Mouse (Mus musculus): Measurements from ENCODE around the gene Rap1b. TPM values are rescaled to one million over a fixed set of nuclear protein-coding genes. Genes with fewer than 3 reads are reported as not detected.

Rap1b gene
- polyA plus RNA-seq, 1 experiment from 2014 or later, result 174 TPM

DNA sequence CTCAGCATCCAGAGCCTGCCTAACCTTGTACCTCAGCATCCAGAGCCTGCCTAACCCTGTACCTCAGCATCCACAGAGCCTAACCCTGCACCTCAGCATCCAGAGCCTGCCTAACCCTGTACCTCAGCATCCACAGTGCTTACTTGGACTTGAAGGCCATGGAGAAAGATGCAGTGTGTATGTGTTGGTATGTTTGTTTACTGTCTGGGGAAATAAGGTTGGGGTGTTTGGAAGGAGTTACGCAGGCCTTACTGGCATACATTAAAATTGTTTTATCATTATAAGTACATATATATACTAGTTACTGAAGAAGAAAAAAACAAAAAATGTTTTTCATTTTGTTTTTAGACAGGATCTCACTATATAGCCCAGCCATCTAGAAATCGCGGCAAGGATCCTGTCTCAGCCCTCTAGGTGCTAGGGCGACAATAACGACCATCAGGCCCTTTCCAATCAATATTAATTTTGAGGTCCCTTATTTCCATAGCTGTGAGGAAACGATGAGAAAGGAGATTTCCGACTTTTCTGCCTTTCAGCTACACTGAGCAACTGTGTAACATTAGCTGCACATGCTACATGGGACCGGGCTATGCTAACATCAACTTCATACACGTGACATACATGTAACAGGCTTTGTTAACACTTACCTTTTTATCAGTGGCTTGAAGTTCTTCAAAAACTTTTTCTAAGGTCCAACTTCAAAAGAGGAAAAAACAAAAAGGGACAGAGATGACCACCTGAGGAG is 76.1 kb downstream of the Rap1b start:
- Histone ChIP-seq H3K4me1 (replicated peaks; ENCODE audit: insufficient read depth, low read length) (no peaks in the 10 kb centered on the region), H3K4me2 (ENCODE audit: low read length) (no peak overlapping the region), H3K27me3 (ENCODE audit: insufficient read depth, low read length) (no peaks in the 10 kb centered on the region), H3K4me3 (replicated peaks; ENCODE audit: low read depth, low read length) (no peak overlapping the region), H3K36me3 (ENCODE audit: insufficient read depth, low read length) (peaks cover 62% of the 10 kb centered on the region), H3K9ac (ENCODE audit: low read depth, low read length) (no peak overlapping the region), H3K9me3 (replicated peaks; ENCODE audit: low read length) (no peaks in the 10 kb centered on the region), H3K27ac (no peak overlapping the region)
- ATAC-seq (replicated peaks; ENCODE audit: low FRiP score, low read depth) (no peak), DNase-seq (ENCODE audit: low spot score) (no peak)
- no peak for TF ChIP-seq CTCF (IDR thresholded peaks at IDR 0.05; ENCODE audit: low read depth)
- 92% methylated on average over 9 of the region's 9 CpGs for WGBS

DNA sequence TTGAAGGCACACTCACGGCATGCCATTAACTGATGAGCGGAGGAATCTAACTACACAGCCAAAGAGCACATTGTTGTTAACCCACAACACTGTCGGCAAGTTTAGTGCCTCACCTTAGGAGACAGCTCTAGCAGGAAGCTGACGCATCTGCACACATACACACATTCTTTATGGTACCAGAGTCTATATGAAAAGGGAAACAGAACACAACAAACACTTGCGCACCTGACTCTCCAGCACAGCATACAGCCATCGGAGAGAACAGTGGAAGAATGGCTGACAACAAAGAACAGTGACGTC is 77.7 kb downstream of the Rap1b start:
- H3K4me1 ChIP-seq (replicated peaks; ENCODE audit: insufficient read depth, low read length), result no peaks in the 10 kb centered on the region
- ATAC-seq (replicated peaks; ENCODE audit: low FRiP score, low read depth) (no peak), DNase-seq (ENCODE audit: low spot score) (no peak)
- no peaks in the 10 kb centered on the region for H3K9me3 ChIP-seq (replicated peaks; ENCODE audit: low read length)
- H3K27me3 ChIP-seq (ENCODE audit: insufficient read depth, low read length), result no peaks in the 10 kb centered on the region
- no peak overlapping the region for H3K4me2 ChIP-seq (ENCODE audit: low read length)
- 85% methylated on average over 7 of the region's 7 CpGs for WGBS
- H3K9ac ChIP-seq (ENCODE audit: low read depth, low read length), result no peak overlapping the region
- no peak for TF ChIP-seq CTCF (IDR thresholded peaks at IDR 0.05; ENCODE audit: low read depth)
- peaks cover 65% of the 10 kb centered on the region for H3K36me3 ChIP-seq (ENCODE audit: insufficient read depth, low read length)
- no peak overlapping the region for H3K4me3 ChIP-seq (replicated peaks; ENCODE audit: low read depth, low read length)
- no peak overlapping the region for H3K27ac ChIP-seq

DNA sequence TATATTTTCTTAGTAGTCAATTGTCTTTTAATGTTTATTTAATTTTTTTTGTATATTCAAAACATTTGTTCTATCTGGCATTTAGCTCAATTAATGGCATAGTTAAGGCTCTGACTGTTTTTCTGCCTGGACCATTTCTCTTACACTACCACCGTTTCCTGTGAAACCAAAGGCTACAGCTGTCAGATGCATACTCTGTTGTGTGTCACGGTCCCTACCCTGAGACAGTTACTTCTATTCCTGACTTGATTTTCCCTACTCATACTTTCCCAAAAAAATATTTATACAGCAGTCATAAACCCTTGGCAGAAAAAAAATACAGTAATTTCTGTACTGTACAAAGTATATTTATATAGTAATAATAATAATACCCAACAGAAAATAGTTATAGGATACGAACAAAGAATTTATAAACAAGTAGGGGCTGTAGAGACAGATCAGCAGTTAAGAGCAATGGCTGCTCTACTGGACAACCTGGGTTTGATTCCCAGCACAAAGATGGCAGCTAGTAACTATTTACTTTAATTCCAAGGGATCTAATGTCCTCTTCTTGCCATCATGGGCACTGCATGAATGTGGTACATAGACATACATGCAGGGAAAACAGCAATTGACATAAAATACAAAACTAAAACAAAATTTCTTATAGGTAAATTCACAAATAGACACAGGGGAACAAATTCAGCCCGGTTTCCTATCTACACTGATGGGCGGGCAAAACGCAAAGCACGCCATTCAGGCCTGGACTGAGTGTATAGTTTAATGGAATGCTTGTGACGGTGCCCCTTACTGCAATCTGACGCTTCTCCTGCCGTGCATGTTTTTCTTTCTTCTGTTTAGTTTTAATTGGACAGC is 78.3 kb downstream of the Rap1b start:
- H3K4me3 ChIP-seq (replicated peaks; ENCODE audit: low read depth, low read length), result no peak overlapping the region
- no peak for TF ChIP-seq CTCF (IDR thresholded peaks at IDR 0.05; ENCODE audit: low read depth)
- H3K27me3 ChIP-seq (ENCODE audit: insufficient read depth, low read length), result no peaks in the 10 kb centered on the region
- DNase-seq (ENCODE audit: low spot score) (no peak), ATAC-seq (replicated peaks; ENCODE audit: low FRiP score, low read depth) (no peak)
- peaks cover 62% of the 10 kb centered on the region for H3K36me3 ChIP-seq (ENCODE audit: insufficient read depth, low read length)
- H3K27ac ChIP-seq, result no peak overlapping the region
- no peak overlapping the region for H3K4me2 ChIP-seq (ENCODE audit: low read length)
- WGBS, result 83% methylated on average over 10 of the region's 10 CpGs
- no peaks in the 10 kb centered on the region for H3K9me3 ChIP-seq (replicated peaks; ENCODE audit: low read length)
- H3K9ac ChIP-seq (ENCODE audit: low read depth, low read length), result no peak overlapping the region
- no peaks in the 10 kb centered on the region for H3K4me1 ChIP-seq (replicated peaks; ENCODE audit: insufficient read depth, low read length)

DNA sequence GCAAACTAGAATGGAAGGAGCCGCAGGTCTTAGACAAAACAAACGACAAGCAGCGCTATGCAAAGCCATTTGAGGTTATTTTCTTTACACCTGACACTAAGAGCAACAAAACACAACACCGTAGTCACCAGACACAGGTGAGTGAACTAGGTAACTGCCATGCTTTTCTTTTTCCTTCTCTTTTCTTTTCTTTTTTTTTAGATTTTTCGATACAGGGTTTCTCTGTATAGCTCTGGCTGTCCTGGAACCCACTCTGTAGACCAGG is 79.0 kb downstream of the Rap1b start:
- Histone ChIP-seq H3K4me2 (ENCODE audit: low read length) (no peak overlapping the region), H3K4me1 (replicated peaks; ENCODE audit: insufficient read depth, low read length) (no peaks in the 10 kb centered on the region), H3K27ac (no peak overlapping the region), H3K9me3 (replicated peaks; ENCODE audit: low read length) (no peaks in the 10 kb centered on the region), H3K4me3 (replicated peaks; ENCODE audit: low read depth, low read length) (no peak overlapping the region), H3K9ac (ENCODE audit: low read depth, low read length) (no peak overlapping the region), H3K36me3 (ENCODE audit: insufficient read depth, low read length) (peaks cover 60% of the 10 kb centered on the region), H3K27me3 (ENCODE audit: insufficient read depth, low read length) (no peaks in the 10 kb centered on the region)
- ATAC-seq (replicated peaks; ENCODE audit: low FRiP score, low read depth) (no peak), DNase-seq (ENCODE audit: low spot score) (no peak)
- TF ChIP-seq CTCF (IDR thresholded peaks at IDR 0.05; ENCODE audit: low read depth), result no peak
- 89% methylated on average over 5 of the region's 5 CpGs for WGBS

DNA sequence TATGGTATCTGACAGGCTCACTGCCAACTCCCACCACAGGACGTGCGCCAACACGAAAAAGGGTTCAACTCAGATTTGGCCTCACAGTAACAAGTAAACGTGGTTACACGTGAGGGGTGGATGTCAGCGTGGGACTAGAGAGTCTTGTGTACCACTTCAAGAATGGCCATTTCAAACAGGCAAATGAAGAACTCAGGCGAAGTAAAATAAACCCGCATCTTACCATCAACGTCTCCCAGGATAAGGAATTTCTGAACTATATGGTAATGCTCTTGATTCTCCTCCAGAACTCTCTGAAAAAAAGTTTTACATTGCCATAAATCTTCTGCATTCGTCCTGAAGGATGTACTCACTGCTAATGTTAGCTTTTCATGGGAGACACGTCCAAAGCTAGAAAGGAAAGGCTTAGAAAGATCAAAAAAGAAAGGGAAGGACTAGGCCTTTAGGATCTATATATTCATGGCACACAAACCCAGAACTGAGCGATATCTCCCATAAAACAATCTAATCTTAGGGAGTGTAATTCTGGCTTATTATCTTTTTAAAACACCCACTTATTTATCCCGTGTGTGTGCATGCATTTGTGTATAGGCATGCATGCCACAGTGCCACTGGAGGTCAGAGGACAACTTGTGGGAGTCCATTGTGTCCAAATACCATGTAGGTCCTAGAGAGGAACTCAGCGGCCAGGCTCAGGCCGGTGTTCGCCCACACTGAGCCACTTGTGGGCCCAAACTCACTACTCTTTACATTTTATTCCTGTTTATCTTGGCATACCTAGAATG is 79.5 kb downstream of the Rap1b start:
- no peaks in the 10 kb centered on the region for H3K4me1 ChIP-seq (replicated peaks; ENCODE audit: insufficient read depth, low read length)
- no peak overlapping the region for H3K4me2 ChIP-seq (ENCODE audit: low read length)
- no peak overlapping the region for H3K4me3 ChIP-seq (replicated peaks; ENCODE audit: low read depth, low read length)
- no peak overlapping the region for H3K9ac ChIP-seq (ENCODE audit: low read depth, low read length)
- 85% methylated on average over 16 of the region's 16 CpGs for whole genome bisulfite sequencing
- ATAC-seq (replicated peaks; ENCODE audit: low FRiP score, low read depth), result no peak
- peaks cover 61% of the 10 kb centered on the region for H3K36me3 ChIP-seq (ENCODE audit: insufficient read depth, low read length)
- no peaks in the 10 kb centered on the region for H3K27me3 ChIP-seq (ENCODE audit: insufficient read depth, low read length)
- H3K9me3 ChIP-seq (replicated peaks; ENCODE audit: low read length), result no peaks in the 10 kb centered on the region
- no peak for DNase-seq (ENCODE audit: low spot score)
- no peak for TF ChIP-seq CTCF (IDR thresholded peaks at IDR 0.05; ENCODE audit: low read depth)
- no peak overlapping the region for H3K27ac ChIP-seq

DNA sequence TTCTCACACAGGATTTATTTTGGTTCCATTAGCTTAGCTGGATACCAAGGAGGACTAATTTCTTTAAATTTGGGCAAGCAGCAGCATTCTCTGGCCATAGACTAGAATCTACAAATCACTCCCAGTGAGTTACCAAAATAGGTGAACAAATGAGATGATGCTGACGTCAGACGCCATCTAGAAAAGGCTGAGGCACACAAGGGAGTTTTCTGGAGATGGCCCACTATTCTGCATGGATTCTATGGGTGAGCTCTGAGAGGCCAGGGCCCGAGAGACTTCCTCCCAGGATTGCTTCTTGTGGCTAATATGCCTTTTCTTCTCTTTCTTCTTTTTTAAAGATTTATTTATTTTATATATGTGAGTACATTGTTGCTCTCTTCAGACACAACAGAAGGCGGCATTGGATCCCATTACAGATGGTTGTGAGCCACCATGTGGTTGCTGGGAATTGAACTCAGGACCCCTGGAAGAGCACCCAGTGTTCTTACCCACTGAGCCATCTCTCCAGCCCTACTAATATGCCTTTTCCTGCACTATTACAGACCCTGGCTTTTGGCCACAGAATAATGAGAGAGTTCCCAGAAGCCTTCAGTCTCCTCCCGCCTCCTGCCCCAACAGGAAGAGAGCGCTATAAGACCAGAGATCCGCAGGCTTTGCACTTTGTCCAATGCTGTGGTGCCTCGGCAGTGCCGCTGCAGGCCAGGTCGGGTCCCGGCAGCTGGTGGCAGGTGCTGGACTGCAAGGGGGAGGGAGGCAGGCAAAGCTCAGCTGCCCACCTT is 80.5 kb downstream of the Rap1b start:
- H3K9ac ChIP-seq (ENCODE audit: low read depth, low read length), result no peak overlapping the region
- TF ChIP-seq CTCF (IDR thresholded peaks at IDR 0.05; ENCODE audit: low read depth), result no peak
- no peak for ATAC-seq (replicated peaks; ENCODE audit: low FRiP score, low read depth)
- no peak overlapping the region for H3K27ac ChIP-seq
- no peaks in the 10 kb centered on the region for H3K4me1 ChIP-seq (replicated peaks; ENCODE audit: insufficient read depth, low read length)
- H3K4me2 ChIP-seq (ENCODE audit: low read length), result no peak overlapping the region
- no peak for DNase-seq (ENCODE audit: low spot score)
- 92% methylated on average over 11 of the region's 11 CpGs for WGBS
- no peaks in the 10 kb centered on the region for H3K9me3 ChIP-seq (replicated peaks; ENCODE audit: low read length)
- no peak overlapping the region for H3K4me3 ChIP-seq (replicated peaks; ENCODE audit: low read depth, low read length)
- H3K36me3 ChIP-seq (ENCODE audit: insufficient read depth, low read length), result peaks cover 61% of the 10 kb centered on the region
- no peaks in the 10 kb centered on the region for H3K27me3 ChIP-seq (ENCODE audit: insufficient read depth, low read length)

Data from kidney, postnatal 0 days (tissue).